Mouse (Mus musculus) liver, postnatal 0 days (tissue): ENCODE results near the gene Fam78b. TPM values are rescaled to one million over a fixed set of nuclear protein-coding genes. Genes with fewer than 3 reads are reported as not detected.

ENCODE experiments used
- ATAC-seq: fragments of 200-750 bp; cut with Nextera tagmentation; 2 replicates; pipeline ENCODE4 v1.8.0; 2017; ENCODE audit warnings: mild to moderate bottlenecking, moderate library complexity
- DNase-seq: peaks from one replicate; pipeline ENCODE4 v3.0.0-alpha.2; 2016
- H3K27ac ChIP-seq: fragments of 300-500 bp; sonication (generic); 2 replicates; pipeline ENCODE4 v1.5.1; 2014; ENCODE audit warnings: antibody characterized with exemption, moderate library complexity, mild to moderate bottlenecking, low read depth
- H3K27me3 ChIP-seq: fragments of 300-500 bp; sonication (generic); 2 replicates; pipeline ENCODE4 v1.6.1; 2014; ENCODE audit warnings: low read length, control low read depth, mixed read lengths; ENCODE audit not compliant: insufficient read depth
- H3K36me3 ChIP-seq: fragments of 300-500 bp; sonication (generic); replicated peaks from 2 replicates; pipeline ENCODE4 v1.6.1; 2014; ENCODE audit warnings: mild to moderate bottlenecking, control low read depth, low read length, moderate library complexity, mixed read lengths; ENCODE audit not compliant: insufficient read depth
- H3K4me1 ChIP-seq: fragments of 300-500 bp; sonication (generic); 2 replicates; pipeline ENCODE4 v1.6.1; 2014; ENCODE audit warnings: antibody characterized with exemption, mild to moderate bottlenecking, control low read depth; ENCODE audit not compliant: insufficient read depth
- H3K4me2 ChIP-seq: fragments of 300-500 bp; sonication (generic); 2 replicates; pipeline ENCODE4 v1.6.1; 2014; ENCODE audit warnings: low read depth, mild to moderate bottlenecking, low read length, moderate library complexity, mixed read lengths
- H3K4me3 ChIP-seq: fragments of 300-500 bp; sonication (generic); 2 replicates; pipeline ENCODE4 v1.5.1; 2014; ENCODE audit warnings: low read depth, low read length
- H3K9ac ChIP-seq: fragments of 300-500 bp; sonication (generic); replicated peaks from 2 replicates; pipeline ENCODE4 v1.6.1; 2014; ENCODE audit warnings: mild to moderate bottlenecking, moderate library complexity
- H3K9me3 ChIP-seq: fragments of 300-500 bp; sonication (generic); 2 replicates; pipeline ENCODE4 v1.6.1; 2016; ENCODE audit warnings: mild to moderate bottlenecking, control low read depth, low read length, mixed read lengths
- CTCF ChIP-seq: sonication (generic); IDR thresholded peaks from 2 replicates; pipeline ENCODE4 v1.5.1; 2016; ENCODE audit warnings: antibody characterized with exemption, low read depth
- EP300 ChIP-seq: IDR thresholded peaks from 2 replicates; pipeline ENCODE4 v1.6.1; 2016; ENCODE audit warnings: antibody characterized with exemption, low read depth, mild to moderate bottlenecking
- WGBS: fragments of 180-500 bp; shearing (Covaris S2); extraction: QIAGEN DNeasy Blood & Tissue Kit; methylation state at CpG from one replicate; pipeline ENCODE4 v1.1.7; 2014; ENCODE audit not compliant: insufficient replicate concordance; 5-methylcytosine and 5-hydroxymethylcytosine counted together
- polyA plus RNA-seq: library from polyadenylated mRNA; unstranded; fragments of >200 nt; fragmentation: Nextera tagmentation; extraction: Ambion mirVana; gene quantifications from 2 replicates; pipeline ENCODE4 v1.2.1, GENCODE M21; 2015

Gene Fam78b
- polyA plus RNA-seq, 1 experiment from 2014 or later, result 0.07 TPM

DNA sequence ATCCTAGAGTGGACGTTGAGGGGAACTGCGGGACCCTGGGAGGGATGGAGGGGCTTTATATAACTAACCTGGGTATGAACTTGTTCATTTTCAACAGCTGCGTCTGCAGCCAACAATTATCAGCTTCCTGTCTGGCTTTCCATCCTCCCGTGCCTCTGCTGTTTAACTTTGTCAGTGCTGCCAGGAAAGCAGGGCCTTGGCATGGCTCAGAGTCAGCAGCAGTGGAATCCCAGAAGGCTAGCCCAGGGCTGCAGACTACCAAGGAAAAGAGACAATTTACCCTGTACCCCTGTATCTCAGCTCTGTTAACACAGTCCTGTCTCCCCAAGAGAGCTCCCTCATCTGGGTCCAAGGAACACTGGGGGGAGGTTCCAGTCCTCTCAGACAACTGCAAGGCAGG lies 62.8 kb downstream of the Fam78b start:
- no peak overlapping the region for H3K9ac ChIP-seq
- no peak for DNase-seq
- 39% methylated on average over 4 of the region's 4 CpGs for WGBS

DNA sequence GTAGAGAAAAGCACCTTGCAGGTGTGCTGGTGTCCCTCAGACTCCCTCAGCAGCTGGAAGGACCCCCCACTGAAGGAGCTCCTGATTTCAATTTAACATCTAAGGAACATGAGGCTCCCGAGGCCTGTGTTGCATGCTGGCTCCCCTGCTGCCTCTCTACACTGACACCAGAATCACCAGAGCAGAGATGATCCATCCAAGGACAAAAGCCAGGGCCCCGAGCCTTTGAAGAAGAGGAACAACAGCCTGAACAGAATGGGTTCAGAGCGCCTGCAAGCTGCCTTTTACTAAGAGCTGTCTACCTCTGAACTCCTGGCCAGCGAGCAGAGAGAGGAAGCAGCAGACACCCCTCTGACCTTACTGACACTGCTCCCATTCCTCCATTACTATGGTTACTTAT lies 64.3 kb downstream of the Fam78b start:
- ATAC-seq (no peak), DNase-seq (no peak)
- WGBS, result 49% methylated on average over 4 of the region's 4 CpGs
- H3K36me3 ChIP-seq, result no peaks in the 10 kb centered on the region
- TF ChIP-seq EP300, result no peak
- TF ChIP-seq CTCF, result no peak
- H3K9me3 ChIP-seq, result no peaks in the 10 kb centered on the region
- H3K27me3 ChIP-seq, result no peaks in the 10 kb centered on the region
- H3K9ac ChIP-seq, result no peak overlapping the region
- no peaks in the 10 kb centered on the region for H3K4me1 ChIP-seq
- no peak overlapping the region for H3K4me2 ChIP-seq
- no peak overlapping the region for H3K27ac ChIP-seq
- no peak overlapping the region for H3K4me3 ChIP-seq

More for the DNA sequence above, 62.8 kb downstream of the Fam78b start:
- H3K36me3 ChIP-seq, result no peaks in the 10 kb centered on the region
- no peak overlapping the region for H3K4me3 ChIP-seq
- H3K4me2 ChIP-seq, result no peak overlapping the region
- no peaks in the 10 kb centered on the region for H3K27me3 ChIP-seq
- H3K9me3 ChIP-seq, result no peaks in the 10 kb centered on the region
- no peaks in the 10 kb centered on the region for H3K4me1 ChIP-seq
- no peak for ATAC-seq
- no peak overlapping the region for H3K27ac ChIP-seq
- TF ChIP-seq CTCF, result no peak
- no peak for TF ChIP-seq EP300

- TF ChIP-seq EP300 (no peak), CTCF (no peak)
- ATAC-seq, result no peak
- Histone ChIP-seq H3K36me3 (no peaks in the 10 kb centered on the region), H3K27me3 (no peaks in the 10 kb centered on the region), H3K27ac (no peak overlapping the region), H3K9me3 (no peaks in the 10 kb centered on the region), H3K4me3 (no peak overlapping the region), H3K9ac (no peak overlapping the region), H3K4me2 (no peak overlapping the region), H3K4me1 (no peaks in the 10 kb centered on the region)
- no peak for DNase-seq
- WGBS, result 63% methylated on average over 10 of the region's 10 CpGs
Observed at GRCm38 (mm10) chr1:167065986-167066385, 64.8 kb downstream of the Fam78b start.

- Histone ChIP-seq H3K9me3 (no peaks in the 10 kb centered on the region), H3K4me2 (no peak overlapping the region), H3K4me1 (no peaks in the 10 kb centered on the region), H3K27ac (no peak overlapping the region), H3K36me3 (no peaks in the 10 kb centered on the region), H3K27me3 (no peaks in the 10 kb centered on the region), H3K9ac (no peak overlapping the region), H3K4me3 (no peak overlapping the region)
- TF ChIP-seq EP300 (no peak), CTCF (no peak)
- no peak for DNase-seq
- ATAC-seq, result no peak
- 72% methylated on average over 9 of the region's 9 CpGs for WGBS
Observed at GRCm38 (mm10) chr1:167066933-167067341, 65.7 kb downstream of the Fam78b start.

- no peak for ATAC-seq
- no peaks in the 10 kb centered on the region for H3K4me1 ChIP-seq
- 56% methylated on average over 9 of the region's 9 CpGs for WGBS
- H3K9ac ChIP-seq, result no peak overlapping the region
- H3K27me3 ChIP-seq, result no peaks in the 10 kb centered on the region
- no peaks in the 10 kb centered on the region for H3K36me3 ChIP-seq
- TF ChIP-seq CTCF (no peak), EP300 (no peak)
- no peak overlapping the region for H3K4me2 ChIP-seq
- no peaks in the 10 kb centered on the region for H3K9me3 ChIP-seq
- no peak for DNase-seq
- no peak overlapping the region for H3K27ac ChIP-seq
- H3K4me3 ChIP-seq, result no peak overlapping the region
Observed at GRCm38 (mm10) chr1:167069741-167070140, 68.5 kb downstream of the Fam78b start.

GRCm38 (mm10) chr1:167070306-167070705 lies 69.1 kb downstream of the Fam78b start:
- no peaks in the 10 kb centered on the region for H3K27me3 ChIP-seq
- no peak overlapping the region for H3K9ac ChIP-seq
- no peak for DNase-seq
- no peak for TF ChIP-seq CTCF
- no peak for TF ChIP-seq EP300
- H3K4me3 ChIP-seq, result no peak overlapping the region
- no peak overlapping the region for H3K4me2 ChIP-seq
- ATAC-seq, result no peak
- H3K27ac ChIP-seq, result no peak overlapping the region
- H3K4me1 ChIP-seq, result no peaks in the 10 kb centered on the region
- no peaks in the 10 kb centered on the region for H3K36me3 ChIP-seq
- WGBS, result 51% methylated on average over 6 of the region's 6 CpGs
- H3K9me3 ChIP-seq, result no peaks in the 10 kb centered on the region

DNA sequence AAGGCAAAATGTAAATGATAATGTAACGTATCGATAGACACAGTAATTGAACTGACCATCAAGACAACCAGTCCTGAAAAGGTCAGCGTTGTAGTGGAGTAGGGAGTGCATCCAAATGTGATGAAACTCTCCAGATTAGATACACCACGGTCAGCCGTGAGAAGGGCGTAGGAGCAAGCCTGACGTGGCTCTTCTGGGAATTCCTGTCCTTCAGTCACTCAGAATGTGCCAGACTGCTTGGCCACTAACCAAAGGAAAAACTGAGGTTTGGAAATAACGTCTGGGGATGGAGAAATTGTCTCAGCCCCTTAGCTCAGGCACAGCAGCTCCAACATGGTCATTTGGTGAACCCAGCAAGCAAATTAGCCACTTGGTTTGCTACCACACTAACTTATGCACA lies 74.5 kb downstream of the Fam78b start:
- H3K4me2 ChIP-seq, result no peak overlapping the region

More for the DNA sequence above, 74.5 kb downstream of the Fam78b start:
- WGBS, result 74% methylated on average over 8 of the region's 8 CpGs
- Histone ChIP-seq H3K9ac (no peak overlapping the region), H3K9me3 (no peaks in the 10 kb centered on the region), H3K27ac (no peak overlapping the region), H3K27me3 (no peaks in the 10 kb centered on the region), H3K4me3 (no peak overlapping the region), H3K4me1 (no peaks in the 10 kb centered on the region), H3K36me3 (no peaks in the 10 kb centered on the region)
- DNase-seq, result no peak
- TF ChIP-seq CTCF, result no peak
- no peak for TF ChIP-seq EP300
- no peak for ATAC-seq
